Mouse (Mus musculus): ENCODE data around the gene Cbll1. TPM values are rescaled to one million over a fixed set of nuclear protein-coding genes. Genes with fewer than 3 reads are reported as not detected.
A peak's percentile ranks its signal among the peaks of the same experiment; 100 is the strongest.

Cbll1 gene
- total and polyA plus RNA-seq, 2 experiments: 2.2 to 2.8 TPM

DNA sequence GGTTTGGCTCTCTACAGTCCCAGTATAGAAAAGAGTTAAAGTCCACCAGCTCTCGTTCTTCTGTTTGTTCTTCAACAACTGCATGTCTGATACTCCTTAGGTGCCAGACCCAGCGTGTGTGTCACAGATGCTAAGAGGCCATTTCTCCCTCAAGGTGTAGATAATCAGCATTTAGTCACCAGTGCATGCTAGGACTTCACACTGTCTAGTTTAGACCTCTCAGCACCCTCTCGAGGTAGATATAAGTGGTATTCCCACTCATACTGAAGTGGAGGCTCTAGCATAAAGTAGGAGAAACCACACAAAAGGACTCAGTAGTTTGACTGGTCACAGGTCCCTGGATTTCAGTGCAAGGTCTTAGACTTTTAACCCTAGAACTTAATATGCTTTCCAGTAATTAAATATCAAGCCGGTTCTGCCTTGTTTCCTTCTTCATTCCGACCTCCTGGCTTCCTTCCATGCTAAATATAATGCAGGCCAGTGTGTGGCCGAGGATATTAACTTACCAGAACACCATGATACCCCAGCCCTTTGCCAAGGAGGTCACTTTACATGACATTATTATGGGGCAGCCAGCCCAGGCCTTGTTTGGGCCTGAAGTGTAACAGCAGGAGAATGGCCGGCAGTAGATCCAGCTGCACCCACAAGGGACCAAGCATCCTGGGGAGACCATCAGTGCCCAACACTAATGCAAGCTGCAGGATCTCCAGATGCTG is 38.3 kb upstream of the Cbll1 start:
- Histone ChIP-seq H3K4me1 (ENCODE audit: control insufficient read depth, insufficient read depth, low read length) (peaks cover 5% of the 10 kb centered on the region), H3K4me3 (ENCODE audit: insufficient read depth, low read depth, low read length) (no peak overlapping the region), H3K9ac (ENCODE audit: low read depth, low read length) (no peak overlapping the region), H3K36me3 (ENCODE audit: control insufficient read depth, insufficient read depth, low read length) (no peaks in the 10 kb centered on the region), H3K27ac (replicated peaks; ENCODE audit: insufficient read depth, low read depth, low read length) (no peak overlapping the region), H3K79me2 (ENCODE audit: control insufficient read depth, insufficient read depth, low read length) (no peaks in the 10 kb centered on the region), H3K27me3 (ENCODE audit: control insufficient read depth, insufficient read depth, low read length) (no peaks in the 10 kb centered on the region)
- 47% methylated on average over 7 of the region's 7 CpGs for WGBS
- peak; percentile 39 for DNase-seq (ENCODE audit: extremely low read depth, low read depth, low spot score)
- no peak for TF ChIP-seq CTCF (IDR thresholded peaks at IDR 0.05; ENCODE audit: low read depth, low read length)
- no peak for TF ChIP-seq POLR2A (IDR thresholded peaks at IDR 0.05; ENCODE audit: extremely low read depth, insufficient read depth, low read length)

- Histone ChIP-seq H3K27me3 (ENCODE audit: control insufficient read depth, insufficient read depth, low read length) (no peaks in the 10 kb centered on the region), H3K36me3 (ENCODE audit: control insufficient read depth, insufficient read depth, low read length) (no peaks in the 10 kb centered on the region), H3K4me3 (ENCODE audit: insufficient read depth, low read depth, low read length) (no peak overlapping the region), H3K9ac (ENCODE audit: low read depth, low read length) (no peak overlapping the region), H3K27ac (replicated peaks; ENCODE audit: insufficient read depth, low read depth, low read length) (no peak overlapping the region), H3K79me2 (ENCODE audit: control insufficient read depth, insufficient read depth, low read length) (no peaks in the 10 kb centered on the region), H3K4me1 (ENCODE audit: control insufficient read depth, insufficient read depth, low read length) (peaks cover 4% of the 10 kb centered on the region)
- WGBS: 80% methylated on average over 11 of the region's 11 CpGs
- DNase-seq (ENCODE audit: extremely low read depth, low read depth, low spot score): no peak
- TF ChIP-seq CTCF (IDR thresholded peaks at IDR 0.05; ENCODE audit: low read depth, low read length) (no peak), POLR2A (IDR thresholded peaks at IDR 0.05; ENCODE audit: extremely low read depth, insufficient read depth, low read length) (no peak)
These were observed 34.8 kb upstream of the Cbll1 start for GRCm38 (mm10) chr12:31534060-31534843.

- 82% methylated on average over 10 of the region's 10 CpGs for WGBS
- no peak overlapping the region for H3K27ac ChIP-seq (replicated peaks; ENCODE audit: insufficient read depth, low read depth, low read length)
- no peaks in the 10 kb centered on the region for H3K4me1 ChIP-seq (ENCODE audit: control insufficient read depth, insufficient read depth, low read length)
- TF ChIP-seq POLR2A (IDR thresholded peaks at IDR 0.05; ENCODE audit: extremely low read depth, insufficient read depth, low read length): no peak
- no peak for TF ChIP-seq CTCF (IDR thresholded peaks at IDR 0.05; ENCODE audit: low read depth, low read length)
- no peak overlapping the region for H3K4me3 ChIP-seq (ENCODE audit: insufficient read depth, low read depth, low read length)
- H3K79me2 ChIP-seq (ENCODE audit: control insufficient read depth, insufficient read depth, low read length): no peaks in the 10 kb centered on the region
- H3K36me3 ChIP-seq (ENCODE audit: control insufficient read depth, insufficient read depth, low read length): no peaks in the 10 kb centered on the region
- no peak for DNase-seq (ENCODE audit: extremely low read depth, low read depth, low spot score)
- no peaks in the 10 kb centered on the region for H3K27me3 ChIP-seq (ENCODE audit: control insufficient read depth, insufficient read depth, low read length)
- H3K9ac ChIP-seq (ENCODE audit: low read depth, low read length): no peak overlapping the region
These were observed 33.9 kb upstream of the Cbll1 start for GRCm38 (mm10) chr12:31533218-31533908.

- no peak overlapping the region for H3K9ac ChIP-seq (ENCODE audit: low read depth, low read length)
- 84% methylated on average over 14 of the region's 14 CpGs for WGBS
- no peaks in the 10 kb centered on the region for H3K27me3 ChIP-seq (ENCODE audit: control insufficient read depth, insufficient read depth, low read length)
- TF ChIP-seq CTCF (IDR thresholded peaks at IDR 0.05; ENCODE audit: low read depth, low read length): no peak
- no peak for TF ChIP-seq POLR2A (IDR thresholded peaks at IDR 0.05; ENCODE audit: extremely low read depth, insufficient read depth, low read length)
- H3K4me3 ChIP-seq (ENCODE audit: insufficient read depth, low read depth, low read length): no peak overlapping the region
- no peaks in the 10 kb centered on the region for H3K36me3 ChIP-seq (ENCODE audit: control insufficient read depth, insufficient read depth, low read length)
- no peaks in the 10 kb centered on the region for H3K79me2 ChIP-seq (ENCODE audit: control insufficient read depth, insufficient read depth, low read length)
- DNase-seq (ENCODE audit: extremely low read depth, low read depth, low spot score): no peak
- H3K4me1 ChIP-seq (ENCODE audit: control insufficient read depth, insufficient read depth, low read length): no peaks in the 10 kb centered on the region
- H3K27ac ChIP-seq (replicated peaks; ENCODE audit: insufficient read depth, low read depth, low read length): no peak overlapping the region
These were observed 32.6 kb upstream of the Cbll1 start for GRCm38 (mm10) chr12:31532054-31532453.

DNA sequence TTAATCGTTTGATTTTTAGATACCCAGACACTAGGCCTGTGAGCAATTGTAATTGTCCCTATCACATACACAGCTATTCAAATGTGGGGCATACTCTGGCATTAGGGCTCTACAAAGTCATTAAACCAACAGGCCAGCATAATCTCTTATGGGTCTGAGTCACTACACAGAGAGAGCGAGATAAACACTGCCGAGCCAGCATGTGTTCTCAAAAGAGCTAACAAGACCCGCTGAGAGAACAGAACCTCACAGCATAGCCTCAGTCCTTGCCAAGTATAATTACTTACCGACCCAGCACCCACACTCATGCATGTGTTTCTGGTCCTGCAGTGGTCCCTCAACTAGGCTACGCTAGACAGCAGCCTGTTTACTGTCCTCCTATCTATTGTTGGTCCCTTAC is 28.0 kb upstream of the Cbll1 start:
- no peaks in the 10 kb centered on the region for H3K27me3 ChIP-seq (ENCODE audit: control insufficient read depth, insufficient read depth, low read length)
- no peak overlapping the region for H3K4me3 ChIP-seq (ENCODE audit: insufficient read depth, low read depth, low read length)
- DNase-seq (ENCODE audit: extremely low read depth, low read depth, low spot score): no peak
- 78% methylated on average over 6 of the region's 6 CpGs for WGBS
- H3K4me1 ChIP-seq (ENCODE audit: control insufficient read depth, insufficient read depth, low read length): no peaks in the 10 kb centered on the region
- H3K27ac ChIP-seq (replicated peaks; ENCODE audit: insufficient read depth, low read depth, low read length): no peak overlapping the region
- no peak overlapping the region for H3K9ac ChIP-seq (ENCODE audit: low read depth, low read length)
- no peaks in the 10 kb centered on the region for H3K79me2 ChIP-seq (ENCODE audit: control insufficient read depth, insufficient read depth, low read length)
- TF ChIP-seq CTCF (IDR thresholded peaks at IDR 0.05; ENCODE audit: low read depth, low read length): no peak
- no peak for TF ChIP-seq POLR2A (IDR thresholded peaks at IDR 0.05; ENCODE audit: extremely low read depth, insufficient read depth, low read length)
- H3K36me3 ChIP-seq (ENCODE audit: control insufficient read depth, insufficient read depth, low read length): no peaks in the 10 kb centered on the region
